Mouse (Mus musculus) forebrain, embryonic 12.5 days (tissue): ENCODE measurements around the gene Stoml2. TPM values are rescaled to one million over a fixed set of nuclear protein-coding genes. Genes with fewer than 3 reads are reported as not detected.
"Not testable (repeated sequence)": the region's sequence is repeated elsewhere in the genome, so short reads cannot be mapped to it uniquely, and the experiment has no call there.

Experiments
- ATAC-seq: fragments of 200-750 bp; cut with Nextera tagmentation; 2 replicates; pipeline ENCODE4 v1.8.0; 2017; ENCODE audit warnings: moderate TSS enrichment; ENCODE audit not compliant: low FRiP score
- H3K27ac ChIP-seq: fragments of 300-500 bp; sonication (generic); 2 replicates; pipeline ENCODE4 v1.5.1; 2016; ENCODE audit warnings: mild to moderate bottlenecking
- H3K27me3 ChIP-seq: fragments of 300-500 bp; sonication (generic); 2 replicates; pipeline ENCODE4 v1.6.1; 2016; ENCODE audit warnings: mild to moderate bottlenecking
- H3K36me3 ChIP-seq: fragments of 300-500 bp; sonication (generic); replicated peaks from 2 replicates; pipeline ENCODE4 v1.6.1; 2016; ENCODE audit warnings: mild to moderate bottlenecking
- H3K4me1 ChIP-seq: fragments of 300-500 bp; sonication (generic); 2 replicates; pipeline ENCODE4 v1.6.1; 2016
- H3K4me2 ChIP-seq: fragments of 300-500 bp; sonication (generic); 2 replicates; pipeline ENCODE4 v1.6.1; 2016; ENCODE audit warnings: mild to moderate bottlenecking, moderate library complexity
- H3K4me3 ChIP-seq: fragments of 300-500 bp; sonication (generic); replicated peaks from 2 replicates; pipeline ENCODE4 v1.5.1; 2016; ENCODE audit warnings: mild to moderate bottlenecking
- H3K9ac ChIP-seq: fragments of 300-500 bp; sonication (generic); 2 replicates; pipeline ENCODE4 v1.6.1; 2016; ENCODE audit warnings: mild to moderate bottlenecking
- H3K9me3 ChIP-seq: fragments of 300-500 bp; sonication (generic); 2 replicates; pipeline ENCODE4 v1.6.1; 2016
- WGBS: fragments of 180-500 bp; shearing (Covaris S2); methylation state at CpG from one replicate; pipeline ENCODE4 v1.1.7; 2016; 5-methylcytosine and 5-hydroxymethylcytosine counted together
- polyA plus RNA-seq: library from polyadenylated mRNA; unstranded; fragments of >200 nt; fragmentation: Nextera tagmentation; extraction: Ambion mirVana; gene quantifications from 2 replicates; pipeline ENCODE4 v1.2.1, GENCODE M21; 2016

The Stoml2 gene
- polyA plus RNA-seq, 1 experiment from 2014 or later: 324 TPM

DNA sequence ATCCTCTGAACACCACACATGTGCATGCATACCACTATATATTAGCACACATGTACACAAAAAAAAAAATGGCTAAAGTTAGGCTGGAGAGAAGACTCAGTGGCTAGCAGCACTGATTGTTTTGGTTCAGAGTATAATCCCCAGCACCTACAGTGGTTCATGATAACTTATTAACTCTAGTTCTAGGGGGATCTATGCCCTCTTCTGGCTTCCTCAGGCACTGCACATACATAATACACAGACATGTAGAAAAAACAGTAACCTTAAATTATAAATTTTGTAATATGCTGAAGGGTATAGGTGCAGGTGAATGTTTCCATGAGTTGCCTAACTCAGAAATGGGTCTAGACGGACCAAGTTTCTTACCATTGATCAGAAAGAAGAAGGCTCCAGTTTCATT lies 43.2 kb downstream of the Stoml2 start:
- Histone ChIP-seq H3K4me2 (no peak overlapping the region), H3K27me3 (no peaks in the 10 kb centered on the region), H3K9me3 (no peaks in the 10 kb centered on the region), H3K4me3 (no peak overlapping the region), H3K4me1 (no peaks in the 10 kb centered on the region), H3K9ac (no peak overlapping the region), H3K27ac (no peak overlapping the region), H3K36me3 (peaks cover 97% of the 10 kb centered on the region)
- ATAC-seq: no peak
- WGBS: 77% methylated on average over 1 of the region's 1 CpGs

DNA sequence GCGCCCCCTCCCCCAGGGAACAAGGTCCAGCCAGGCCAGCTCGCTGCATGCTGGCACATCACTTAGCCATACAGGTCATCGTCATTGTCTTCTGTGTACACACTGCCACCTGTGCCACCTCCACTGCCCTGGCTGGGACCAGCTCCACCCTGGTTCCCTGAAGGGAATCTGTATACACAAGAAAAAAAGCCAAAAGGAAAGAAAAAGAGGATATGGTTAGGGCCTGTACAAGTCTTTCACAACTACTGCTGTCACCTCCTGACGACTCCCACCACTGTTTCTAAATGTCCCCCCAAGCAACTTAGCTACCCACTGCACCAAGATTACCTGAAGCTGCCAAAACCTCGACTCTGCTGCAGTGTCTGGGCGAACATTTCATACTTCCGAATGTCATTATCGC lies 51.0 kb downstream of the Stoml2 start:
- not testable (repeated sequence) for H3K4me1 ChIP-seq, H3K4me2 ChIP-seq, H3K27ac ChIP-seq, H3K27me3 ChIP-seq, ATAC-seq, H3K4me3 ChIP-seq, H3K9me3 ChIP-seq, H3K9ac ChIP-seq
- H3K36me3 ChIP-seq: peaks cover 72% of the 10 kb centered on the region
- 94% methylated on average over 8 of the region's 8 CpGs for WGBS

- Histone ChIP-seq H3K4me2 (no peak overlapping the region), H3K9me3 (no peaks in the 10 kb centered on the region), H3K4me3 (no peak overlapping the region), H3K27me3 (no peaks in the 10 kb centered on the region), H3K4me1 (no peaks in the 10 kb centered on the region), H3K9ac (no peak overlapping the region), H3K36me3 (peaks cover 54% of the 10 kb centered on the region), H3K27ac (no peak overlapping the region)
- no peak for ATAC-seq
- WGBS: 94% methylated on average over 4 of the region's 4 CpGs
Observed at GRCm38 (mm10) chr4:42978062-42978461, 53.4 kb downstream of the Stoml2 start.

Other genes starting within 250 kb of the Stoml2 start
- not detected in 2 replicates for gene Fam205a1, start 177.8 kb downstream of the Stoml2 start, polyA plus RNA-seq
- gene Gm12394, start 174.9 kb downstream of the Stoml2 start, polyA plus RNA-seq: 0.64 TPM in 1 of 2 replicates, not detected in the other
- 1.4 and 2.3 TPM in 2 replicates for gene Fam205c, start 157.5 kb downstream of the Stoml2 start, polyA plus RNA-seq
- 4.2 and 5.4 TPM in 2 replicates for gene Phf24, start 115.0 kb downstream of the Stoml2 start, polyA plus RNA-seq
- gene Dnajb5, start 81.9 kb downstream of the Stoml2 start, polyA plus RNA-seq: 26.0 and 32.3 TPM in 2 replicates
- 0.85 and 1.1 TPM in 2 replicates for gene 1700022I11Rik, start 62.1 kb downstream of the Stoml2 start, polyA plus RNA-seq
- gene Vcp, start 31.2 kb downstream of the Stoml2 start, polyA plus RNA-seq: 640 and 653 TPM in 2 replicates
- 21.6 and 26.7 TPM in 2 replicates for gene Fancg, start 21.2 kb downstream of the Stoml2 start, polyA plus RNA-seq
- gene Pigo, start 5.9 kb downstream of the Stoml2 start, polyA plus RNA-seq: 24.9 and 26.7 TPM in 2 replicates
- 40.3 and 40.6 TPM in 2 replicates for gene Fam214b, start 14.5 kb upstream of the Stoml2 start, polyA plus RNA-seq
- gene Unc13b, start 27.2 kb upstream of the Stoml2 start, polyA plus RNA-seq: 25.3 and 25.5 TPM in 2 replicates
- gene Atp8b5, start 235.4 kb upstream of the Stoml2 start, polyA plus RNA-seq: 0.40 and 0.42 TPM in 2 replicates